Mouse (Mus musculus): ENCODE results near the gene Otud5. TPM values are rescaled to one million over a fixed set of nuclear protein-coding genes. Genes with fewer than 3 reads are reported as not detected.

The Otud5 gene
- polyA plus RNA-seq, 1 experiment = 32.0 TPM

GRCm38 (mm10) chrX:7919601-7920383 is 78.6 kb downstream of the Otud5 start, which contains the start of gene Pcsk1n:
Pcsk1n (plus strand) TSS chrX:7919822.
- no peak within 1 kb of the TSS for H3ac ChIP-seq (ENCODE audit: control insufficient read depth, insufficient read length, low read depth)
- no peaks in the 10 kb centered on the region for H3K79me2 ChIP-seq (ENCODE audit: control insufficient read depth, insufficient read depth)
- no peaks in the 10 kb centered on the region for H3K79me3 ChIP-seq (ENCODE audit: low read depth)
- H3K36me3 ChIP-seq (ENCODE audit: control insufficient read depth, insufficient read depth) = no peaks in the 10 kb centered on the region
- H3K4me3 ChIP-seq (ENCODE audit: insufficient read depth, poor library complexity, severe bottlenecking) = no peak within 1 kb of the TSS
- peaks cover 28% of the 10 kb centered on the region for H3K27me3 ChIP-seq (ENCODE audit: control insufficient read depth, insufficient read depth, insufficient read length)
- no peak for TF ChIP-seq FOSL1 (IDR thresholded peaks at IDR 0.05; ENCODE audit: insufficient read depth, low read length, poor library complexity, severe bottlenecking)
- TF ChIP-seq MYOD1 (IDR thresholded peaks at IDR 0.05; ENCODE audit: control insufficient read depth, insufficient read length, low read depth) = no peak
- no peak for TF ChIP-seq USF1 (IDR thresholded peaks at IDR 0.05; ENCODE audit: low read depth)
- no peak for TF ChIP-seq MYOG (IDR thresholded peaks at IDR 0.05; ENCODE audit: control insufficient read depth, extremely low read depth, insufficient read length)
- TF ChIP-seq CEBPB (IDR thresholded peaks at IDR 0.05; ENCODE audit: low read depth) = no peak
- no peak for TF ChIP-seq MAX (IDR thresholded peaks at IDR 0.05)
- no peak for TF ChIP-seq CTCF (IDR thresholded peaks at IDR 0.05; ENCODE audit: control insufficient read depth, insufficient read depth, insufficient read length)

GRCm38 (mm10) chrX:7922032-7922431 is 80.9 kb downstream of the Otud5 start:
- TF ChIP-seq FOSL1 (IDR thresholded peaks at IDR 0.05; ENCODE audit: insufficient read depth, low read length, poor library complexity, severe bottlenecking) (no peak), CTCF (IDR thresholded peaks at IDR 0.05; ENCODE audit: control insufficient read depth, insufficient read depth, insufficient read length) (no peak), USF1 (IDR thresholded peaks at IDR 0.05; ENCODE audit: low read depth) (no peak), CEBPB (IDR thresholded peaks at IDR 0.05; ENCODE audit: low read depth) (no peak), MAX (IDR thresholded peaks at IDR 0.05) (no peak), MYOG (IDR thresholded peaks at IDR 0.05; ENCODE audit: control insufficient read depth, extremely low read depth, insufficient read length) (no peak), MYOD1 (IDR thresholded peaks at IDR 0.05; ENCODE audit: control insufficient read depth, insufficient read length, low read depth) (no peak)
- no peaks in the 10 kb centered on the region for H3K79me3 ChIP-seq (ENCODE audit: low read depth)
- no peaks in the 10 kb centered on the region for H3K79me2 ChIP-seq (ENCODE audit: control insufficient read depth, insufficient read depth)
- H3ac ChIP-seq (ENCODE audit: control insufficient read depth, insufficient read length, low read depth) = no peak overlapping the region
- H3K36me3 ChIP-seq (ENCODE audit: control insufficient read depth, insufficient read depth) = no peaks in the 10 kb centered on the region
- H3K27me3 ChIP-seq (ENCODE audit: control insufficient read depth, insufficient read depth, insufficient read length) = peaks cover 33% of the 10 kb centered on the region
- H3K4me3 ChIP-seq (ENCODE audit: insufficient read depth, poor library complexity, severe bottlenecking) = no peak overlapping the region

Small RNA genes lying within 50 kb of the gene (microRNA-seq; reads per million reads assigned to microRNA genes)
- gene Mir1198 (ENCODE audit: borderline microRNAs expressed) = 6.5 reads per million, percentile 55 among the genes with 10 or more reads in this experiment

Other genes with a start within 250 kb of the Otud5 start
- gene Ccdc22, start 235.8 kb upstream of the Otud5 start, polyA plus RNA-seq (2012; fragmentation: generic; extraction: Trizol) = 38.0 TPM
- gene Cacna1f, start 234.3 kb upstream of the Otud5 start, polyA plus RNA-seq (2012; fragmentation: generic; extraction: Trizol) = not detected
- gene Syp, start 202.9 kb upstream of the Otud5 start, polyA plus RNA-seq (2012; fragmentation: generic; extraction: Trizol) = 0.75 TPM
- gene Prickle3, start 184.1 kb upstream of the Otud5 start, polyA plus RNA-seq (2012; fragmentation: generic; extraction: Trizol) = 3.0 TPM
- gene Plp2, start 170.0 kb upstream of the Otud5 start, polyA plus RNA-seq (2012; fragmentation: generic; extraction: Trizol) = 549 TPM
- 0.08 TPM for gene Magix, start 160.1 kb upstream of the Otud5 start, polyA plus RNA-seq (2012; fragmentation: generic; extraction: Trizol)
- 15.7 TPM for gene Gpkow, start 144.2 kb upstream of the Otud5 start, polyA plus RNA-seq (2012; fragmentation: generic; extraction: Trizol)
- 18.4 TPM for gene Wdr45, start 127.0 kb upstream of the Otud5 start, polyA plus RNA-seq (2012; fragmentation: generic; extraction: Trizol)
- gene Gm45208, start 119.1 kb upstream of the Otud5 start, polyA plus RNA-seq (2012; fragmentation: generic; extraction: Trizol) = 0.22 TPM
- 93.9 TPM for gene Praf2, start 112.9 kb upstream of the Otud5 start, polyA plus RNA-seq (2012; fragmentation: generic; extraction: Trizol)
- 9.4 TPM for gene Ccdc120, start 90.5 kb upstream of the Otud5 start, polyA plus RNA-seq (2012; fragmentation: generic; extraction: Trizol)
- 46.7 TPM for gene Tfe3, start 78.8 kb upstream of the Otud5 start, polyA plus RNA-seq (2012; fragmentation: generic; extraction: Trizol)
- 17.9 TPM for gene Gripap1, start 51.6 kb upstream of the Otud5 start, polyA plus RNA-seq (2012; fragmentation: generic; extraction: Trizol)
- gene Kcnd1, start 19.1 kb upstream of the Otud5 start, polyA plus RNA-seq (2012; fragmentation: generic; extraction: Trizol) = 0.11 TPM
- gene Pim2, start 36.9 kb downstream of the Otud5 start, polyA plus RNA-seq (2012; fragmentation: generic; extraction: Trizol) = 2.4 TPM
- gene Slc35a2, start 42.7 kb downstream of the Otud5 start, polyA plus RNA-seq (2012; fragmentation: generic; extraction: Trizol) = 20.6 TPM
- 79.2 TPM for gene Pqbp1, start 57.9 kb downstream of the Otud5 start, polyA plus RNA-seq (2012; fragmentation: generic; extraction: Trizol)
- 43.1 TPM for gene Timm17b, start 58.0 kb downstream of the Otud5 start, polyA plus RNA-seq (2012; fragmentation: generic; extraction: Trizol)
- gene Gm10491, start 66.5 kb downstream of the Otud5 start, polyA plus RNA-seq (2012; fragmentation: generic; extraction: Trizol) = not detected
- 0.27 TPM for gene Gm10490, start 68.2 kb downstream of the Otud5 start, polyA plus RNA-seq (2012; fragmentation: generic; extraction: Trizol)
- gene Pcsk1n, start 78.5 kb downstream of the Otud5 start, polyA plus RNA-seq (2012; fragmentation: generic; extraction: Trizol) = not detected
- gene Eras, start 87.2 kb downstream of the Otud5 start, polyA plus RNA-seq (2012; fragmentation: generic; extraction: Trizol) = not detected
- gene Hdac6, start 106.5 kb downstream of the Otud5 start, polyA plus RNA-seq (2012; fragmentation: generic; extraction: Trizol) = 19.0 TPM
- 0.02 TPM for gene Gata1, start 136.7 kb downstream of the Otud5 start, polyA plus RNA-seq (2012; fragmentation: generic; extraction: Trizol)
- not detected for gene Glod5, start 177.1 kb downstream of the Otud5 start, polyA plus RNA-seq (2012; fragmentation: generic; extraction: Trizol)
- gene Suv39h1, start 233.4 kb downstream of the Otud5 start, polyA plus RNA-seq (2012; fragmentation: generic; extraction: Trizol) = 106 TPM
- gene Was, start 249.1 kb downstream of the Otud5 start, polyA plus RNA-seq (2012; fragmentation: generic; extraction: Trizol) = 0.74 TPM